Mouse (Mus musculus): ENCODE measurements around the gene Vwa7. TPM values are rescaled to one million over a fixed set of nuclear protein-coding genes. Genes with fewer than 3 reads are reported as not detected.
"Not testable (repeated sequence)": the region's sequence is repeated elsewhere in the genome, so short reads cannot be mapped to it uniquely, and the experiment has no call there.

The Vwa7 gene
- polyA plus RNA-seq, 1 experiment from 2014 or later, result 0.28 TPM

GRCm38 (mm10) chr17:34998526-34999430 is 17.6 kb upstream of the Vwa7 start:
- WGBS, result 84% methylated on average over 15 of the region's 15 CpGs
- H3K9ac ChIP-seq (ENCODE audit: low read length), result 0 out of 2 replicates have a peak overlapping the region, but pooled peaks have one; percentile 31
- no peak overlapping the region for H3K27ac ChIP-seq (replicated peaks)
- no peak for DNase-seq (ENCODE audit: low spot score)
- H3K4me2 ChIP-seq (replicated peaks; ENCODE audit: low read depth), result peak overlapping the region; percentile 39
- H3K27me3 ChIP-seq (ENCODE audit: control insufficient read depth, insufficient read depth, low read length), result no peaks in the 10 kb centered on the region
- no peak for ATAC-seq (ENCODE audit: low FRiP score, low TSS enrichment)
- 0 out of 2 replicates have a peak overlapping the region, but pooled peaks have one; percentile 22 for H3K4me3 ChIP-seq (ENCODE audit: low read depth, low read length)
- H3K36me3 ChIP-seq (ENCODE audit: control insufficient read depth, insufficient read depth, low read length), result no peaks in the 10 kb centered on the region
- 0 out of 2 replicates have a peak, but pooled peaks have one; percentile 27 for TF ChIP-seq CTCF (IDR thresholded peaks at IDR 0.05; ENCODE audit: low read depth)
- TF ChIP-seq EP300 (optimal IDR thresholded peaks at IDR 0.05), result no peak
- H3K9me3 ChIP-seq (ENCODE audit: control insufficient read depth, low read length), result no peaks in the 10 kb centered on the region
- peaks cover 9% of the 10 kb centered on the region for H3K4me1 ChIP-seq (replicated peaks; ENCODE audit: control insufficient read depth, insufficient read depth)

DNA sequence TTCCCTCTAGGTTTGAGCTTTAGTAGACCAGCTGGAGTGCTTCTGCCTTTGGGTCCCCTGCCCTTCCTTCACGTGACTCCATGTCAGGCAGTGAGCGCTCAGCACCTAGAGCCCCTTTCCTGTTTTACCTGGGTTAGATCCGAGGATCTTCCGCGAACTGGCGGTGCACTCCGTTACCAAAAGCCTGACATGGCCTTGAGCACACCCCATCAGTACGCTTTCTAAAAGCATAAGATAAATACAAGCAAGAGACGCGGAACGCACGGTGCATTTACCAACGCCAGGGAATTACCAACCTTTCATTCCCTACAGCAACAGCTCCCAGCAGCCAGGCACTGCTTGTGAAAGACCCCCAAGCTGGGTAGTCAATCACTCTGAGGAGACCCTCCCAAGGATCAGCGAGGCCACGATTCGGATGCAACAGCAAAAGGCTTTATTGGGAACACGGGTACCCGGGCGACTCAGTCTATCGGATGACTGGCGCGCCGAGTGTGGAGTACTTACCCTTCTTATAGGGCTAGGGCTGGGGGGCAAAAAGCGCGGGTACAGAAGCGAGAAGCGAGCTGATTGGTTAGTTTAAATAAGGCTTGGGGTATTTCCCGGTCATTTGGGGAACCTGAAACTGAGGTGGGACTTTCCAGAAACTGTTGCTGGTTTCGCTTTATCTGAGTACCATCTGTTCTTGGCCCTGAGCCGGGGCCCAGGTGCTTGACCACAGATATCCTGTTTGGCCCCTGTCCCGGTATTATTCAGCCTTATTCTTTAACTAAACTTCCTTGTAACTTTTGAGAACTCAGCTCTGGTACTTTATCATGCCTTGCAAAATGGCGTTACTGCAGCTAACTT is 16.3 kb upstream of the Vwa7 start:
- 10% methylated on average over 28 of the region's 32 CpGs for WGBS
- Histone ChIP-seq H3K4me2 (replicated peaks; ENCODE audit: low read depth) (peak overlapping the region; percentile 99), H3K9ac (ENCODE audit: low read length) (peak overlapping the region; percentile 87), H3K27ac (replicated peaks) (peak overlapping the region; percentile 98), H3K4me3 (ENCODE audit: low read depth, low read length) (peak overlapping the region; percentile 76)
- H3K4me1 ChIP-seq (replicated peaks; ENCODE audit: control insufficient read depth, insufficient read depth); H3K36me3 ChIP-seq (ENCODE audit: control insufficient read depth, insufficient read depth, low read length); H3K9me3 ChIP-seq (ENCODE audit: control insufficient read depth, low read length); ATAC-seq (ENCODE audit: low FRiP score, low TSS enrichment); H3K27me3 ChIP-seq (ENCODE audit: control insufficient read depth, insufficient read depth, low read length): not testable (repeated sequence)
- DNase-seq (ENCODE audit: low spot score), result peak; percentile 44

DNA sequence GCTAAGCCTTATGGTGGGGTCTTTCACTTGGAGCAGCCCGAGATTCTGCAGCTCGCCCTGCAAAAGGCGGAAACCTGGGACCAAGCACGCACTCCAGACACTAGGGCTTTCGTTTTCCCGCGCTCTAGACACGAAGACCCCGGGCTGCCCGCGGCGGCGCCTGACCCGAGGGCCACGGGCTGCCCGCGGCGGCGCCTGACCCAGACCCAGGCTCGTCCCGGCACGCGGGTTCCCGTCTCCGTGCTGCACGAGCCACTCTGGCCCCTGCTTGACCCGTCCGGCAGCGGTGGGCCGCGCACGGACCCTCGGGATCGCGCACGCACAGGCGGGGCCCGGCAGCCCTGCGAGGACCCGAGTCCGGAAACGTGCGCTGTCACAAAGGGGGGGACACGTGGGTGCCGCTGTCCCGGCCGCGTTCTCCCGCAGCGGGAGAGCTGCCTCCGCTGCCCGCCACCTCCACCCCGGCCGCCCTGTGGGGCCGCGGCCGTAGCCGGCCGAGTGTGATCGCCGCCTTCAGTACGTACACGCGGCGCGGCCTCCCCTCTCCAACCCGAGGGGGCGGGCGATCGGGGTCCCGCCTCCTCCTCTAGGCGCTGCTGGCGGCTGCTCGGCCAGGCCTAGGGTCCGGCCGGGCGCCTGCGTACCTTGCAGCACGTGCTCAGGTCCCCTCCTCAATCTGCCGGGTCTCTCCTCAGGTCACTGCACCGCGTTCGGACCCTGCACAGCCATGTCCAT is 15.5 kb upstream of the Vwa7 start, which contains the start of gene Vars:
Gene Vars (plus strand): TSS at position 271 of the 735 bp plus-strand sequence.
- Histone ChIP-seq H3K4me3 (ENCODE audit: low read depth, low read length) (peak within 1 kb of the TSS; percentile 76), H3K27me3 (ENCODE audit: control insufficient read depth, insufficient read depth, low read length) (no peaks in the 10 kb centered on the region), H3K4me1 (replicated peaks; ENCODE audit: control insufficient read depth, insufficient read depth) (peaks cover 9% of the 10 kb centered on the region), H3K9ac (ENCODE audit: low read length) (peak within 1 kb of the TSS; percentile 87), H3K4me2 (replicated peaks; ENCODE audit: low read depth) (peak within 1 kb of the TSS; percentile 99), H3K27ac (replicated peaks) (peak within 1 kb of the TSS; percentile 98), H3K36me3 (ENCODE audit: control insufficient read depth, insufficient read depth, low read length) (peaks cover 12% of the 10 kb centered on the region), H3K9me3 (ENCODE audit: control insufficient read depth, low read length) (no peaks in the 10 kb centered on the region)
- peak; percentile 86 for ATAC-seq (ENCODE audit: low FRiP score, low TSS enrichment)
- TF ChIP-seq EP300 (optimal IDR thresholded peaks at IDR 0.05) (no peak), CTCF (IDR thresholded peaks at IDR 0.05; ENCODE audit: low read depth) (peak; percentile 21)
- DNase-seq (ENCODE audit: low spot score), result peak; percentile 90
- under 1% methylated on average over 68 of the region's 83 CpGs for WGBS

DNA sequence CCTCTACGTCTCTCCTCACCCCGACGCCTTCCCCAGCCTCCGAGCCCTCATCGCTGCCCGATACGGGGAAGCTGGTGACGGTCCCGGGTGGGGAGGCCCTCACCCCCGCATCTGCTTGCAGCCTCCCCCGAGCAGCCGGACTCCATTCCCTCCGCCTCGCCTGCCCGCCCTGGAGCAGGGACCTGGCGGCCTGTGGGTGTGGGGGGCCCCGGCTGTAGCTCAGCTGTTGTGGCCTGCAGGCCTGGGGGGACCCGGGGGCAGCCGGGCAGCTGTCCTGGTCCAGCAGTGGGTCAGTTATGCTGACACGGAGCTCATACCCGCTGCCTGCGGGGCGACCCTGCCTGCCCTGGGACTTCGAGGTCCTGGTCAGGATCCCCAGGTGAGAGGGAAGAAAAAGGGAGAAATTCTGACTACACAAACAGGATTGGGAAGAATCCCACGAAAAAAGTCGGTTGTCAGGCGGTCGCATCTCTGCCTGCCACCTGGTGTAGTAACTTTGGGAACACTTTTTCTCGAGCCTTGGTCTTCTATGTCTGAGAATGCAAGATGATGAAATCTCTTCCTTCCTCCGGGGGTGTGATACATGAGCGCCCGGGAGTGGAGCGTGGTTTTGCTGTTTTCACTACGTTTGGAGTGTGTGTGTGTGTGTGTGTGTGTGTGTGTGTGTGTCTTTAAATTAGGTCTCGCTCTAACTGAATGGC is 14.8 kb upstream of the Vwa7 start:
- ATAC-seq (ENCODE audit: low FRiP score, low TSS enrichment), result no peak; the same call in 1 of the 2 replicates
- under 1% methylated on average over 35 of the region's 35 CpGs for WGBS
- no peaks in the 10 kb centered on the region for H3K27me3 ChIP-seq (ENCODE audit: control insufficient read depth, insufficient read depth, low read length)

More for the DNA sequence above, 14.8 kb upstream of the Vwa7 start:
- DNase-seq (ENCODE audit: low spot score), result peak; percentile 46
- H3K9ac ChIP-seq (ENCODE audit: low read length), result peak overlapping the region; percentile 87
- peaks cover 9% of the 10 kb centered on the region for H3K4me1 ChIP-seq (replicated peaks; ENCODE audit: control insufficient read depth, insufficient read depth)
- peak overlapping the region; percentile 99 for H3K4me2 ChIP-seq (replicated peaks; ENCODE audit: low read depth)
- peak overlapping the region; percentile 98 for H3K27ac ChIP-seq (replicated peaks)
- TF ChIP-seq CTCF (IDR thresholded peaks at IDR 0.05; ENCODE audit: low read depth) (no peak), EP300 (optimal IDR thresholded peaks at IDR 0.05) (no peak)
- H3K9me3 ChIP-seq (ENCODE audit: control insufficient read depth, low read length), result no peaks in the 10 kb centered on the region
- peak overlapping the region; percentile 76 for H3K4me3 ChIP-seq (ENCODE audit: low read depth, low read length)
- peaks cover 12% of the 10 kb centered on the region for H3K36me3 ChIP-seq (ENCODE audit: control insufficient read depth, insufficient read depth, low read length)
